Mouse (Mus musculus) liver, postnatal 0 days (tissue): Measurements from ENCODE around the gene Ankar.

Source experiments
- CTCF ChIP-seq: sonication (generic); IDR thresholded peaks from 2 replicates; pipeline ENCODE4 v1.5.1; 2016; ENCODE audit warnings: antibody characterized with exemption, low read depth
- EP300 ChIP-seq: IDR thresholded peaks from 2 replicates; pipeline ENCODE4 v1.6.1; 2016; ENCODE audit warnings: antibody characterized with exemption, low read depth, mild to moderate bottlenecking

DNA sequence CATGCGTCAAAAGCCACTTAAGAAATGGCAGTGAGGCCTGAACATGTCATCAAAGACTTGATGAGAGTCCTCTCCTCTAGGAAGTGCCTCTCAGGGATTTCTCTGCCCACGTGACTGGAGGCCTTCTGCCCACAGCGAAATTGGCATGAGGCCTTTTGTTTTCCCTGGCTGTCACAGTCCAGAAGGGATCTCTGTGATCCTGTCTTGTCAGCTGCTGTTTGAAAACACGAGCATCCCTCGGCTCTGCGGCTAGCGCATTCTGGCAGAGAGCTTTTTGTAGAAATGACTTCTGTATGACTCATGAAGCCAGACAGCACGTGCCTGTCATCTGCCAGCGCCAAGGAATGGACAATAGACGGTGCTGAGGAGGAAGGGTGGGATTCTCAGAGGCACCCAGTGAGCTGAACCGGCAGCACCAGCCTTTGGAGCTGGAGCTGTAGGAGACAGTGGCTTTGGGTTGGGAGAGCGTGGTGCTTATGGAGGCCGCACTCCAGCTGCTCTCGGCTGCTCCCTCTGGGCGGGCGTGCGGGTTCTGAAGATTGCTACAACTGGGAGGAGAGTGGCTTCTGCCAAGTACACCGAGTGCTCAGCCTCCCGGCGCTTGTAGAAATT lies 106.9 kb downstream of the Ankar start:
- TF ChIP-seq CTCF, result no peak
- TF ChIP-seq EP300, result no peak
